Mouse (Mus musculus): Measurements from ENCODE around the gene BC049352. TPM values are rescaled to one million over a fixed set of nuclear protein-coding genes. Genes with fewer than 3 reads are reported as not detected.

Gene BC049352
- polyA plus RNA-seq, 1 experiment from 2014 or later: not detected

DNA sequence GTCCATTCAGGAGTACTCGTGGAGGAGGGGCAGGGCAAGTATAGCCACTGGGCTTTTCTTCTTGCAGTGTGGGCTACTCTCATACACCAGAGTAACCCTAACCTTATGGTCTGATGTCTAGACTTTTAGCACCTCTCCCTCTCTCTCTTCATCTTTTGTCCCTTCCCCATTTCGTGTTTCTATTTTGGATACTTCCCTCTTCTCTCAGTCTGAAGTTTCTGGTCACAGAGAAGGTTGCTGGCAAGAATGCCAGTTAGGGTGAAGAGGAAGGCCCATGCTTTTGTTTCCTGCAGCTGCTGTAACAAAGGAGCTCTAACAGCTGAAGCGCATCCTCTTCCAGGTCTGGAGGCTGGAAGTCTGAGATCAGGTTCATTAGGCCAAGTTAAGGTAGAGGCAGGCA is 99.1 kb downstream of the BC049352 start:
- no peaks in the 10 kb centered on the region for H3K36me3 ChIP-seq (ENCODE audit: control insufficient read depth, insufficient read depth, low read length)
- no peaks in the 10 kb centered on the region for H3K4me1 ChIP-seq (replicated peaks; ENCODE audit: control insufficient read depth, insufficient read depth, low read length)
- DNase-seq (ENCODE audit: low spot score) (no peak), ATAC-seq (replicated peaks; ENCODE audit: low FRiP score) (no peak)
- H3K4me2 ChIP-seq (ENCODE audit: low read depth, low read length, severe bottlenecking): no peak overlapping the region
- H3K4me3 ChIP-seq (ENCODE audit: low read depth, low read length): no peak overlapping the region
- 86% methylated on average over 3 of the region's 3 CpGs for WGBS
- no peak overlapping the region for H3K27ac ChIP-seq (ENCODE audit: low read depth, low read length)
- no peaks in the 10 kb centered on the region for H3K27me3 ChIP-seq (ENCODE audit: control insufficient read depth, insufficient read depth, low read length)
- no peaks in the 10 kb centered on the region for H3K9me3 ChIP-seq (ENCODE audit: control insufficient read depth, low read length)
- no peak overlapping the region for H3K9ac ChIP-seq (ENCODE audit: low read length)

DNA sequence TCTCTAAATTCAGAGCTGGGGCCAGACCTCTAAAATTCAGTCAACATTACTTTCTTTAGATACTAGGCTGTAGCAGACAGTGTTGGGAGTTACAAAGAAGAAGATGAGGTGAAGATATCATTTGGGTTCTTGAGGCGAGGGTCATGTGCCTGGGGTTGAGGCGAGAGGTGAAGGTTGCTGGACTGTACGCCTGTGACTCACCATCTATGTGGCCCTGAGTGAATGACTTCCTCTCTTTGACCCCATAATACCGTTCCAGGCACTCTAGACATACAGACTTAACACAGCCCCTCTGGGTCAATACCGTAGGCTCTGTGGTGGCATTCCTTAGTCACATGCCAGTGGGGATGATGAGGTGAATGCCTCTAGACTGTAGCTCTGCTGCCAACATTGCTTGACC is 100.7 kb downstream of the BC049352 start:
- Histone ChIP-seq H3K27me3 (ENCODE audit: control insufficient read depth, insufficient read depth, low read length) (no peaks in the 10 kb centered on the region), H3K4me1 (replicated peaks; ENCODE audit: control insufficient read depth, insufficient read depth, low read length) (no peaks in the 10 kb centered on the region), H3K9ac (ENCODE audit: low read length) (no peak overlapping the region), H3K4me3 (ENCODE audit: low read depth, low read length) (no peak overlapping the region), H3K4me2 (ENCODE audit: low read depth, low read length, severe bottlenecking) (no peak overlapping the region), H3K36me3 (ENCODE audit: control insufficient read depth, insufficient read depth, low read length) (no peaks in the 10 kb centered on the region), H3K9me3 (ENCODE audit: control insufficient read depth, low read length) (no peaks in the 10 kb centered on the region), H3K27ac (ENCODE audit: low read depth, low read length) (no peak overlapping the region)
- ATAC-seq (replicated peaks; ENCODE audit: low FRiP score) (no peak), DNase-seq (ENCODE audit: low spot score) (no peak)
- WGBS: 88% methylated on average over 5 of the region's 5 CpGs

DNA sequence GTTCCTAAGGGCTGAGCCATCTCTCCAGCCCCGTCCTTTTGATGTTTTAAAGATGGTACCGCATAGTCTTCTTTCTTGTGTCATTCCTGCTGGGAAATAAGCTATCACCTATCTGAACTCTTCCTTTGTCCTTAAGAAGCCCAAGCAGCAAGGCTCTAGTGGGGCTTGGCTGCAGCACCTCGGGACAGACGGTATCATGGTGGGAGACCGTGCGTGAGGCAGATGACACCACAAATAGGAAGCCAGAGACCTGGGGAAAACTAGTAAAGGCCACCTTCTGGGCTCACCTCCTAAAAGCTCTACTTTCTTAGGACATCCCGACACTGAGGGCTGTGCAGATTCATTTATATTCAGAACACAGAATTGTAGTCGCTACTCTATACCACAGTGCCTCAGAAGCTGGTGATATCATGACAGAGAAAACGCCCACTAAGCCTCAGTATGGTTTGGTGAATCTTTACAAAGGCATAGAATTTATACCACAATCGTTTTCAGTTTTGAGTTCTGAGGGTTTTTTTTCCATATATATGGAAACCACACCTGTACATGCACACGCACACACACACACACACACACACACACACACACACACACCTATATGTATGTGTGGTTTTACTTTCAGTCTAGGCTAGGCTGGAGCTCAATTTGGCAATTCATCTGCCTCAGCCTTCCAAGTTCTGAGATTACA is 109.8 kb downstream of the BC049352 start:
- Histone ChIP-seq H3K4me1 (replicated peaks; ENCODE audit: control insufficient read depth, insufficient read depth, low read length) (no peaks in the 10 kb centered on the region), H3K4me3 (ENCODE audit: low read depth, low read length) (no peak overlapping the region), H3K27me3 (ENCODE audit: control insufficient read depth, insufficient read depth, low read length) (no peaks in the 10 kb centered on the region), H3K9ac (ENCODE audit: low read length) (no peak overlapping the region), H3K27ac (ENCODE audit: low read depth, low read length) (no peak overlapping the region), H3K36me3 (ENCODE audit: control insufficient read depth, insufficient read depth, low read length) (no peaks in the 10 kb centered on the region), H3K9me3 (ENCODE audit: control insufficient read depth, low read length) (no peaks in the 10 kb centered on the region), H3K4me2 (ENCODE audit: low read depth, low read length, severe bottlenecking) (no peak overlapping the region)
- WGBS: 83% methylated on average over 11 of the region's 11 CpGs
- ATAC-seq (replicated peaks; ENCODE audit: low FRiP score) (no peak), DNase-seq (ENCODE audit: low spot score) (peak; percentile 7)

DNA sequence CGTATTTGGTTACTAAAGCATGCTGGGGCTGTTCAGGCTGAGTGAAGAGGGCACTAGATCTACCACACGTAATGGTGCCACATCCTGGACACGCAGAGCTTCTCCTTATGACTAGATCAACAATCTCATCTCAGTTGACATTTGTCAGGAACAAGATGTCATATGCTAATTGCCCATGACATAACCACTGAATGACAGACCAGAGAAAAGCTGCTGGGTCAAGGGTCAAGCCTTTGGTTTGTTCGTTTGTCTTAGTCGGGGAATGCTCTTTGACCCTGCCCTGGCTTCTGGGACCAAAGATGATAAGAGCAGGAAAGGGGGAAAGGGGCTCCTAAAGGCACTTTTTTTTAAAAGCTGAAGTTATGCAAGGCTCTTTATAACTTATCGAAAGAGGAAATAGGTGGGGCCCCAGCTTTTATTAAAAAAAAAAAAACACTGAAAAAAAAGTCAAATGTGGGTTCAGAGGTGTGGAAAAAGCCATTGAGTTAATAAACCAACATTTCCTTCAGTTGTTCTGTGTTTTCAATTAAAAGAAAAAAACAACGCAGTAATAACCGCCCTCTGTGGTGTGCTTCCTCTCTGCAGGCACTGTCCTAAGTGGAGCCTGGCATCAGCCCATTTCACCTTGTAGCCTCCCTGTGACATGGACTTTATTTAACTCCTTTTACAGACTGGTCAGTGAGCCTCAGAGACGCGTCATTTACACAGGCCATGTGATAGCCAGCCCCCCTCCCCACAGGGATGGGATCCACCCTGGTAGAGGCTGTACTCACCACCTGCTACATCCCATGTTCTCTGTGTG is 112.6 kb downstream of the BC049352 start:
- Histone ChIP-seq H3K4me1 (replicated peaks; ENCODE audit: control insufficient read depth, insufficient read depth, low read length) (no peaks in the 10 kb centered on the region), H3K36me3 (ENCODE audit: control insufficient read depth, insufficient read depth, low read length) (no peaks in the 10 kb centered on the region), H3K27ac (ENCODE audit: low read depth, low read length) (no peak overlapping the region), H3K4me3 (ENCODE audit: low read depth, low read length) (no peak overlapping the region), H3K4me2 (ENCODE audit: low read depth, low read length, severe bottlenecking) (no peak overlapping the region), H3K9ac (ENCODE audit: low read length) (no peak overlapping the region), H3K27me3 (ENCODE audit: control insufficient read depth, insufficient read depth, low read length) (no peaks in the 10 kb centered on the region), H3K9me3 (ENCODE audit: control insufficient read depth, low read length) (no peaks in the 10 kb centered on the region)
- ATAC-seq (replicated peaks; ENCODE audit: low FRiP score): no peak
- 70% methylated on average over 10 of the region's 10 CpGs for WGBS
- no peak for DNase-seq (ENCODE audit: low spot score)

DNA sequence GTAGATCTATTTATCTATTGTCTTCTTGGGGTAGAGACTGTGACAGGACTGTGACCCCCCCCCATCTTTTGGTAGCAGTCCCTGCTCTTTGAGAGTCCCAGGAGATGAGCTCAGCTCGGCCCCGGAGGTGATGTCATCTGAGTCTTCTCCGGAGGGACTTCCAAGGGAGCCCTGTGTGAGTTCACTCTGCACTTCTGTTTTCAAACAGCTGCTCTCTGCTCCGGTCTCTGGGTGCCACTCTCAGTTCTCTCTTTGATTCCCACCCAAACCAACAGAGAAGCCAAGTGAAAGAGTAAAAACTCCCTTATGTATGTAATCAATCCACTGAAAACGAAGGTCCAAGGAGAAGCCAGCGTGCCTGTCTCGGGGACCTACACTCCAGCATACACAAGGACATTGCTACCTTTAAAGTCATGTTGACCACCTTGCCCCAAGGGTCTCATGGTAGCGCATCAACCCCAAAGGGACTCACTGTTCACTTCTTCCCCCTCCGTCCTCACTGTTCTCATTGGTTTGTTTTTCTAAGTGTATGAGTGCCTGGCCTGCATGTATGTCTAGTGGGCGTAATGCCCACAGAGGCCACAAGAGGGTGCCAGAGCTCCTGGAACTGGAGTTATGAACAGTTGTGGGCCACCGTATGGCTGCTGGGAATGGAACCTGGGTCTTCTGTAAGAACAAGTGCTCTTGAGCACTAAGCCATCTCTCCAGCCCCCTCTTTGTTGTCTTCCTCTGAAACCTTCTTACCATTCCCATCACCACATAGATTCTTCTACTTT is 117.6 kb downstream of the BC049352 start:
- DNase-seq (ENCODE audit: low spot score) (peak; percentile 75), ATAC-seq (replicated peaks; ENCODE audit: low FRiP score) (no peak)
- H3K4me3 ChIP-seq (ENCODE audit: low read depth, low read length): no peak overlapping the region
- no peaks in the 10 kb centered on the region for H3K4me1 ChIP-seq (replicated peaks; ENCODE audit: control insufficient read depth, insufficient read depth, low read length)
- no peak overlapping the region for H3K9ac ChIP-seq (ENCODE audit: low read length)
- H3K36me3 ChIP-seq (ENCODE audit: control insufficient read depth, insufficient read depth, low read length): no peaks in the 10 kb centered on the region
- no peak overlapping the region for H3K4me2 ChIP-seq (ENCODE audit: low read depth, low read length, severe bottlenecking)
- H3K27me3 ChIP-seq (ENCODE audit: control insufficient read depth, insufficient read depth, low read length): no peaks in the 10 kb centered on the region
- WGBS: 83% methylated on average over 11 of the region's 11 CpGs
- H3K27ac ChIP-seq (ENCODE audit: low read depth, low read length): no peak overlapping the region
- H3K9me3 ChIP-seq (ENCODE audit: control insufficient read depth, low read length): no peaks in the 10 kb centered on the region

Small RNA genes lying within 50 kb of the gene (microRNA-seq; reads per million reads assigned to microRNA genes)
- not detected for gene Mir7086 (ENCODE audit: insufficient number of aligned reads)

Other genes with a start within 250 kb of the BC049352 start
- gene Ube4a, start 216.4 kb upstream of the BC049352 start, polyA plus RNA-seq (2014; fragmentation: Nextera tagmentation; extraction: Ambion mirVana): 32.0 and 32.6 TPM in 2 replicates
- gene Cd3g, start 201.6 kb upstream of the BC049352 start, polyA plus RNA-seq (2014; fragmentation: Nextera tagmentation; extraction: Ambion mirVana): not detected in 2 replicates
- gene Cd3d, start 200.2 kb upstream of the BC049352 start, polyA plus RNA-seq (2014; fragmentation: Nextera tagmentation; extraction: Ambion mirVana): not detected in 2 replicates
- gene Cd3e, start 172.4 kb upstream of the BC049352 start, polyA plus RNA-seq (2014; fragmentation: Nextera tagmentation; extraction: Ambion mirVana): not detected in 2 replicates
- 1.8 and 2.5 TPM in 2 replicates for gene Mpzl2, start 142.2 kb upstream of the BC049352 start, polyA plus RNA-seq (2014; fragmentation: Nextera tagmentation; extraction: Ambion mirVana)
- gene Mpzl3, start 126.8 kb upstream of the BC049352 start, polyA plus RNA-seq (2014; fragmentation: Nextera tagmentation; extraction: Ambion mirVana): 2.2 and 2.7 TPM in 2 replicates
- gene Jaml, start 102.8 kb upstream of the BC049352 start, polyA plus RNA-seq (2014; fragmentation: Nextera tagmentation; extraction: Ambion mirVana): not detected in 2 replicates
- 2.9 and 3.2 TPM in 2 replicates for gene Scn2b, start 64.2 kb upstream of the BC049352 start, polyA plus RNA-seq (2014; fragmentation: Nextera tagmentation; extraction: Ambion mirVana)
- 0.19 and 0.21 TPM in 2 replicates for gene Scn4b, start 43.6 kb upstream of the BC049352 start, polyA plus RNA-seq (2014; fragmentation: Nextera tagmentation; extraction: Ambion mirVana)
- gene Tmprss4, start 22.1 kb downstream of the BC049352 start, polyA plus RNA-seq (2014; fragmentation: Nextera tagmentation; extraction: Ambion mirVana): not detected in 2 replicates
- gene Il10ra, start 87.1 kb downstream of the BC049352 start, polyA plus RNA-seq (2014; fragmentation: Nextera tagmentation; extraction: Ambion mirVana): 0.45 and 0.79 TPM in 2 replicates
- 0.08 and 0.11 TPM in 2 replicates for gene Tmprss13, start 137.1 kb downstream of the BC049352 start, polyA plus RNA-seq (2014; fragmentation: Nextera tagmentation; extraction: Ambion mirVana)
- gene Fxyd6, start 188.2 kb downstream of the BC049352 start, polyA plus RNA-seq (2014; fragmentation: Nextera tagmentation; extraction: Ambion mirVana): 122 and 124 TPM in 2 replicates
- gene Fxyd2, start 217.7 kb downstream of the BC049352 start, polyA plus RNA-seq (2014; fragmentation: Nextera tagmentation; extraction: Ambion mirVana): 1.5 and 3.4 TPM in 2 replicates
- 3.4 and 5.4 TPM in 2 replicates for gene Dscaml1, start 244.6 kb downstream of the BC049352 start, polyA plus RNA-seq (2014; fragmentation: Nextera tagmentation; extraction: Ambion mirVana)